Mouse (Mus musculus): Measurements from ENCODE around the gene Nfyc. TPM values are rescaled to one million over a fixed set of nuclear protein-coding genes. Genes with fewer than 3 reads are reported as not detected.

The Nfyc gene
- total and polyA plus RNA-seq, 3 experiments, result 33.6 to 51.1 (median 41.0) TPM

- in situ Hi-C loops (cut with MboI; ENCODE audit: low pct_ligation_motif_present, low pct_unique_long_range_greater_than_20kb, low sequenced_read_pairs) (no loop called here), dilution Hi-C loops (cut with MboI; ENCODE audit: extremely low pct_ligation_motif_present, extremely low pct_unique_long_range_greater_than_20kb, low sequenced_read_pairs) (no loop called here)
- Histone ChIP-seq H3K27me3 (replicated peaks) (peaks cover 17% of the 10 kb centered on the region), H3K36me3 (replicated peaks in 1 of 2; ENCODE audit: control insufficient read depth in 1 of 2, insufficient read depth in 1 of 2, low read length in 1 of 2) (no peaks in the 10 kb centered on the region), H3K79me2 (replicated peaks; ENCODE audit: control insufficient read depth, extremely low read depth, insufficient read depth, poor library complexity, severe bottlenecking) (no peaks in the 10 kb centered on the region), H3K4me3 (replicated peaks in 1 of 3; ENCODE audit: low read depth in 2 of 3, low read length in 2 of 3, poor library complexity in 1 of 3) (peak overlapping the region in 1 of 3 experiments; percentile 25), H3K9me3 (replicated peaks; ENCODE audit: low read length) (no peaks in the 10 kb centered on the region), H3K27ac (ENCODE audit: insufficient read depth, low read depth) (no peak overlapping the region), H3K4me2 (ENCODE audit: insufficient read depth, low read depth, poor library complexity, severe bottlenecking) (no peak overlapping the region), H3K9ac (ENCODE audit: insufficient read depth, low read depth) (no peak overlapping the region), H3K4me1 (ENCODE audit: control insufficient read depth in 1 of 2, insufficient read depth in 2 of 2) (peaks cover 21 to 37% of the 10 kb centered on the region in 2 experiments)
- peak; percentile 26; the same call in 1 of the 2 replicates for TF ChIP-seq CHD2 (IDR thresholded peaks at IDR 0.05; ENCODE audit: low read length)
- no peak for TF ChIP-seq CHD1 (IDR thresholded peaks at IDR 0.05; ENCODE audit: low read depth, low read length)
- TF ChIP-seq IRF4 (IDR thresholded peaks at IDR 0.05; ENCODE audit: low read depth, low read length), result no peak
- no peak for TF ChIP-seq TBP (conservative IDR thresholded peaks at IDR 0.05; ENCODE audit: low read depth, low read length)
- TF ChIP-seq JUN (IDR thresholded peaks at IDR 0.05; ENCODE audit: insufficient read depth, low read depth, low read length), result no peak
- TF ChIP-seq JUND (conservative IDR thresholded peaks at IDR 0.05; ENCODE audit: low read depth, low read length), result no peak
- no peak for TF ChIP-seq E2F4 (IDR thresholded peaks at IDR 0.05; ENCODE audit: insufficient replicate concordance, low read depth, low read length)
- no peak for TF ChIP-seq TCF12 (IDR thresholded peaks at IDR 0.05; ENCODE audit: low read depth, low read length)
- DNase-seq (ENCODE audit: extremely low read depth), result peak; percentile 31
Measured at GRCm38 (mm10) chr4:120716141-120716571, 115.2 kb downstream of the Nfyc start.

- H3K4me2 ChIP-seq (ENCODE audit: insufficient read depth, low read depth, poor library complexity, severe bottlenecking), result no peak overlapping the region
- H3K9ac ChIP-seq (ENCODE audit: insufficient read depth, low read depth), result no peak overlapping the region
- no peak overlapping the region for H3K4me3 ChIP-seq (replicated peaks in 1 of 3; ENCODE audit: low read depth in 2 of 3, low read length in 2 of 3, poor library complexity in 1 of 3)
- H3K4me1 ChIP-seq (ENCODE audit: control insufficient read depth in 1 of 2, insufficient read depth in 2 of 2), result peaks cover 18 to 36% of the 10 kb centered on the region in 2 experiments
- TF ChIP-seq SMC3 (IDR thresholded peaks at IDR 0.05; ENCODE audit: low read depth, low read length), result no peak
- no peak overlapping the region for H3K27ac ChIP-seq (ENCODE audit: insufficient read depth, low read depth)
- H3K36me3 ChIP-seq (replicated peaks in 1 of 2; ENCODE audit: control insufficient read depth in 1 of 2, insufficient read depth in 1 of 2, low read length in 1 of 2), result no peaks in the 10 kb centered on the region
- no peaks in the 10 kb centered on the region for H3K79me2 ChIP-seq (replicated peaks; ENCODE audit: control insufficient read depth, extremely low read depth, insufficient read depth, poor library complexity, severe bottlenecking)
- DNase-seq (ENCODE audit: extremely low read depth), result no peak
- in situ Hi-C loops (cut with MboI; ENCODE audit: low pct_ligation_motif_present, low pct_unique_long_range_greater_than_20kb, low sequenced_read_pairs), result no loop called here
- H3K9me3 ChIP-seq (replicated peaks; ENCODE audit: low read length), result no peaks in the 10 kb centered on the region
- dilution Hi-C loops (cut with MboI; ENCODE audit: extremely low pct_ligation_motif_present, extremely low pct_unique_long_range_greater_than_20kb, low sequenced_read_pairs), result no loop called here
- peaks cover 38% of the 10 kb centered on the region for H3K27me3 ChIP-seq (replicated peaks)
Measured at GRCm38 (mm10) chr4:120713856-120714497, 117.4 kb downstream of the Nfyc start.

- dilution Hi-C loops (cut with MboI; ENCODE audit: extremely low pct_ligation_motif_present, extremely low pct_unique_long_range_greater_than_20kb, low sequenced_read_pairs), result no loop called here
- H3K4me1 ChIP-seq (ENCODE audit: control insufficient read depth in 1 of 2, insufficient read depth in 2 of 2), result peaks cover 10 to 31% of the 10 kb centered on the region in 2 experiments
- no peak overlapping the region for H3K9ac ChIP-seq (ENCODE audit: insufficient read depth, low read depth)
- H3K27ac ChIP-seq (ENCODE audit: insufficient read depth, low read depth), result no peak overlapping the region
- H3K27me3 ChIP-seq (replicated peaks), result peaks cover 47% of the 10 kb centered on the region
- H3K4me3 ChIP-seq (replicated peaks in 1 of 3; ENCODE audit: low read depth in 2 of 3, low read length in 2 of 3, poor library complexity in 1 of 3), result no peak overlapping the region
- H3K79me2 ChIP-seq (replicated peaks; ENCODE audit: control insufficient read depth, extremely low read depth, insufficient read depth, poor library complexity, severe bottlenecking), result no peaks in the 10 kb centered on the region
- in situ Hi-C loops (cut with MboI; ENCODE audit: low pct_ligation_motif_present, low pct_unique_long_range_greater_than_20kb, low sequenced_read_pairs), result no loop called here
- no peak for TF ChIP-seq TBP (conservative IDR thresholded peaks at IDR 0.05; ENCODE audit: low read depth, low read length)
- TF ChIP-seq ZMIZ1 (IDR thresholded peaks at IDR 0.05; ENCODE audit: low read depth, low read length), result no peak
- no peak for TF ChIP-seq POLR2A (IDR thresholded peaks at IDR 0.05; ENCODE audit: low read depth, low read length)
- TF ChIP-seq POLR2AphosphoS2 (IDR thresholded peaks at IDR 0.05; ENCODE audit: low read depth, low read length), result no peak
- TF ChIP-seq USF1 (IDR thresholded peaks at IDR 0.05; ENCODE audit: low read depth, low read length), result no peak
- TF ChIP-seq GABPA (IDR thresholded peaks at IDR 0.05; ENCODE audit: insufficient replicate concordance, low read depth, low read length), result no peak
- no peak for TF ChIP-seq CHD1 (IDR thresholded peaks at IDR 0.05; ENCODE audit: low read depth, low read length)
- no peak for TF ChIP-seq NELFE (IDR thresholded peaks at IDR 0.05; ENCODE audit: low read depth, low read length)
- no peak for TF ChIP-seq ZKSCAN1 (IDR thresholded peaks at IDR 0.05; ENCODE audit: borderline replicate concordance, low read depth, low read length)
- TF ChIP-seq SMC3 (IDR thresholded peaks at IDR 0.05; ENCODE audit: low read depth, low read length), result no peak
- TF ChIP-seq MAZ (IDR thresholded peaks at IDR 0.05; ENCODE audit: low read depth, low read length), result no peak
- TF ChIP-seq RCOR1 (conservative IDR thresholded peaks at IDR 0.05; ENCODE audit: low read depth, low read length), result no peak
- TF ChIP-seq MEF2A (IDR thresholded peaks at IDR 0.05; ENCODE audit: borderline replicate concordance, low read depth, low read length), result no peak
- TF ChIP-seq JUN (IDR thresholded peaks at IDR 0.05; ENCODE audit: insufficient read depth, low read depth, low read length), result no peak
- no peak for TF ChIP-seq ZNF384 (IDR thresholded peaks at IDR 0.05; ENCODE audit: low read depth, low read length)
- TF ChIP-seq SIN3A (IDR thresholded peaks at IDR 0.05; ENCODE audit: low read length), result no peak
- no peak for TF ChIP-seq KAT2A (IDR thresholded peaks at IDR 0.05; ENCODE audit: insufficient replicate concordance, low read length)
- no peak for TF ChIP-seq BHLHE40 (IDR thresholded peaks at IDR 0.05; ENCODE audit: low read depth, low read length)
- no peak for TF ChIP-seq CHD2 (IDR thresholded peaks at IDR 0.05; ENCODE audit: low read length)
- H3K36me3 ChIP-seq (replicated peaks in 1 of 2; ENCODE audit: control insufficient read depth in 1 of 2, insufficient read depth in 1 of 2, low read length in 1 of 2), result no peaks in the 10 kb centered on the region
- DNase-seq (ENCODE audit: extremely low read depth), result no peak
- H3K9me3 ChIP-seq (replicated peaks; ENCODE audit: low read length), result no peaks in the 10 kb centered on the region
- H3K4me2 ChIP-seq (ENCODE audit: insufficient read depth, low read depth, poor library complexity, severe bottlenecking), result no peak overlapping the region
Measured at GRCm38 (mm10) chr4:120713021-120713420, 118.4 kb downstream of the Nfyc start.

Measured in CH12.LX (cell line).